ENCODE assay signal across 28 mouse cellular contexts in the genomic region with DNA sequence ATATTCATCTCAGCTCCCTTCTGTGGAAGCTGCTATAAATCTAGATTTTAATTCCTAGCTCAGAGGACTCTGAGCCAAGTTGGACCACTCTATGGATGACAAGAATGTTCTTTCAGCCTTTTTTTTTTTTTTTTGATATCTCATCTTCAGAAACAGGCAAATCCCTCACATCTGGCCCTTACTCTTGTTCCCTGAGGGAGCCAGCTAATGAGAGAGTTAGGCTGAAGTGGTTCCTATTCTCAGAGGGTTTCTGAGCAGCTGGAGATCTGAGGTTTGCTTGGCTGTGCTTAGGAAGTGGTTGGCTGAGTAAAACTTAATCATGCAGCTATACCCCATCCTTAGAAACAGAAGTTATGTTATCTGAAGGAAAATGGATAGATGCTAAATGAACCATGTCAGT.
DNase-seq lines count a peak whose midpoint lies in the region; ATAC-seq lines count a peak whose summit lies in the region.
"Had no signal": no experiment of that assay in that cellular context is flagged by ENCODE, and none has a peak within 500 bp of the region (broad histone marks: within the 10 kb centered on the region; RNA-seq: fewer than 3 reads in every experiment).

No protein-coding gene starts in this region.

- H3K9me3 ChIP-seq in embryonic facial prominence, embryonic 14.5 days (ENCODE audit: control insufficient read depth, low read length) = no peaks in the 10 kb centered on the region
- H3K9me3 ChIP-seq in embryonic facial prominence, embryonic 10.5 days = no peaks in the 10 kb centered on the region
- H3K9me3 ChIP-seq: embryonic facial prominence, embryonic 12.5 days; embryonic facial prominence, embryonic 15.5 days; forebrain, embryonic 10.5 days; forebrain, embryonic 12.5 days; G1E had no signal

- H3K9ac ChIP-seq in embryonic facial prominence, embryonic 14.5 days (ENCODE audit: low read depth, low read length) = no peak overlapping the region
- H3K9ac ChIP-seq: embryonic facial prominence, embryonic 12.5 days; embryonic facial prominence, embryonic 15.5 days; forebrain, embryonic 12.5 days had no signal

- H3K4me1 ChIP-seq in embryonic facial prominence, embryonic 14.5 days (ENCODE audit: control insufficient read depth, insufficient read depth, low read length) = no peaks in the 10 kb centered on the region
- no peaks in the 10 kb centered on the region for H3K4me1 ChIP-seq in embryonic facial prominence, embryonic 10.5 days
- H3K4me1 ChIP-seq: embryonic facial prominence, embryonic 12.5 days; embryonic facial prominence, embryonic 15.5 days had no signal

- ATAC-seq in embryonic facial prominence, embryonic 14.5 days (ENCODE audit: low read depth) = no peak
- ATAC-seq: activated CD4-positive, CD25-positive, alpha-beta regulatory T cell, adult 4 months; CD4-positive, CD25-positive, alpha-beta regulatory T cell, adult 4 months; Patski had no signal

- peak; percentile 38 for DNase-seq in embryonic facial prominence, embryonic 14.5 days (ENCODE audit: low spot score)
- no peak for DNase-seq in embryonic facial prominence, embryonic 10.5 days (ENCODE audit: low spot score)
- peak; percentile 17 for DNase-seq in gastrocnemius, adult 18-20 months (ENCODE audit: low spot score)
- no peak for DNase-seq in gastrocnemius, postnatal 14 days
- peak; percentile 83 for DNase-seq in heart, adult 11 months
- DNase-seq in heart, postnatal 14 days = no peak
- DNase-seq in kidney, adult 9 months = no peak
- DNase-seq: adrenal gland, adult 8-10 months; adrenal gland, postnatal 14 days; adrenal gland, postnatal 36 days; B cell, adult 2 months; cerebellum, adult 11 months; cerebellum, adult 18-20 months; cerebellum, adult 8-10 months; cerebellum, adult 9-11 months; cerebellum, postnatal 14 days; cerebellum, postnatal 36 days; embryo, embryonic 11 days had no signal

- intact Hi-C loops in gastrocnemius, postnatal 14 days (cut with DNase I; ENCODE audit: low total_unique reads) = no loop called here
- intact Hi-C loops in heart, postnatal 14 days (cut with DNase I) = no loop called here

- H3K27ac ChIP-seq in embryonic facial prominence, embryonic 14.5 days (replicated peaks; ENCODE audit: low read depth, low read length) = no peak overlapping the region
- H3K27ac ChIP-seq in embryonic facial prominence, embryonic 10.5 days (replicated peaks) = no peak overlapping the region
- H3K27ac ChIP-seq: embryonic facial prominence, embryonic 12.5 days; embryonic facial prominence, embryonic 15.5 days; forebrain, embryonic 10.5 days; forebrain, embryonic 12.5 days had no signal

- H3K4me2 ChIP-seq in embryonic facial prominence, embryonic 14.5 days (ENCODE audit: low read depth, low read length) = no peak overlapping the region
- H3K4me2 ChIP-seq: embryonic facial prominence, embryonic 12.5 days; embryonic facial prominence, embryonic 15.5 days; forebrain, embryonic 12.5 days had no signal

- H3K4me3 ChIP-seq in embryonic facial prominence, embryonic 14.5 days (ENCODE audit: low read depth, low read length) = no peak overlapping the region
- no peak overlapping the region for H3K4me3 ChIP-seq in embryonic facial prominence, embryonic 10.5 days
- H3K4me3 ChIP-seq: embryonic facial prominence, embryonic 12.5 days; embryonic facial prominence, embryonic 15.5 days; erythroblast, embryonic 14.5 days; forebrain, embryonic 10.5 days; forebrain, embryonic 12.5 days had no signal

- H3K36me3 ChIP-seq in embryonic facial prominence, embryonic 14.5 days (ENCODE audit: control insufficient read depth, insufficient read depth, low read length) = no peaks in the 10 kb centered on the region
- H3K36me3 ChIP-seq in embryonic facial prominence, embryonic 10.5 days (replicated peaks) = no peaks in the 10 kb centered on the region
- H3K36me3 ChIP-seq: embryonic facial prominence, embryonic 12.5 days; embryonic facial prominence, embryonic 15.5 days; forebrain, embryonic 10.5 days; forebrain, embryonic 12.5 days; G1E had no signal

- no peaks in the 10 kb centered on the region for H3K27me3 ChIP-seq in embryonic facial prominence, embryonic 14.5 days (replicated peaks; ENCODE audit: control insufficient read depth, insufficient read depth, low read length)
- H3K27me3 ChIP-seq in embryonic facial prominence, embryonic 10.5 days (replicated peaks; ENCODE audit: low read depth, poor library complexity, severe bottlenecking) = no peaks in the 10 kb centered on the region
- H3K27me3 ChIP-seq: CH12.LX; embryonic facial prominence, embryonic 12.5 days; embryonic facial prominence, embryonic 15.5 days; forebrain, embryonic 12.5 days; Patski had no signal

Comparison
In these comparisons a context has a peak if more than half of its experiments do, and no peak if none do; other contexts are left out.
1. DNase-seq: peak in embryonic facial prominence, embryonic 14.5 days (single experiment), gastrocnemius, adult 18-20 months (single experiment) and heart, adult 11 months (single experiment); none in embryonic facial prominence, embryonic 10.5 days (single experiment), gastrocnemius, postnatal 14 days (single experiment), heart, postnatal 14 days (0 of 2) and kidney, adult 9 months (single experiment).